Mouse (Mus musculus): ENCODE measurements at regions not wholly inside any gene's neighbourhood (a gene's known extent, or its start where the extent isn't known, plus 50 kb on each side); places are given as distances from the start of the nearest gene placed in this dataset.

- Histone ChIP-seq H3K79me2 (ENCODE audit: control insufficient read depth, insufficient read depth) (no peaks in the 10 kb centered on the region), H3K27me3 (ENCODE audit: control insufficient read depth, insufficient read depth, insufficient read length) (peaks cover under 1% of the 10 kb centered on the region), H3K79me3 (ENCODE audit: low read depth) (no peaks in the 10 kb centered on the region), H3ac (ENCODE audit: control insufficient read depth, insufficient read length, low read depth) (no peak overlapping the region), H3K36me3 (ENCODE audit: control insufficient read depth, insufficient read depth) (no peaks in the 10 kb centered on the region), H3K4me3 (ENCODE audit: insufficient read depth, poor library complexity, severe bottlenecking) (no peak overlapping the region)
- TF ChIP-seq FOSL1 (IDR thresholded peaks at IDR 0.05; ENCODE audit: insufficient read depth, low read length, poor library complexity, severe bottlenecking) (no peak), MYOD1 (IDR thresholded peaks at IDR 0.05; ENCODE audit: control insufficient read depth, insufficient read length, low read depth) (no peak)
Measured at GRCm38 (mm10) chr12:99622238-99622637, 58.9 kb upstream of the Foxn3 start.

- Histone ChIP-seq H3K4me3 (ENCODE audit: insufficient read depth, poor library complexity, severe bottlenecking) (no peak overlapping the region), H3K27me3 (ENCODE audit: control insufficient read depth, insufficient read depth, insufficient read length) (peaks cover 15% of the 10 kb centered on the region), H3K79me2 (ENCODE audit: control insufficient read depth, insufficient read depth) (no peaks in the 10 kb centered on the region), H3K79me3 (ENCODE audit: low read depth) (no peaks in the 10 kb centered on the region), H3K36me3 (ENCODE audit: control insufficient read depth, insufficient read depth) (no peaks in the 10 kb centered on the region), H3ac (ENCODE audit: control insufficient read depth, insufficient read length, low read depth) (no peak overlapping the region)
- TF ChIP-seq MAX (IDR thresholded peaks at IDR 0.05) (no peak), CTCF (IDR thresholded peaks at IDR 0.05; ENCODE audit: control insufficient read depth, insufficient read depth, insufficient read length) (no peak), USF1 (IDR thresholded peaks at IDR 0.05; ENCODE audit: low read depth) (no peak), MYOD1 (IDR thresholded peaks at IDR 0.05; ENCODE audit: control insufficient read depth, insufficient read length, low read depth) (no peak), FOSL1 (IDR thresholded peaks at IDR 0.05; ENCODE audit: insufficient read depth, low read length, poor library complexity, severe bottlenecking) (no peak), MYOG (IDR thresholded peaks at IDR 0.05; ENCODE audit: control insufficient read depth, extremely low read depth, insufficient read length) (no peak), CEBPB (IDR thresholded peaks at IDR 0.05; ENCODE audit: low read depth) (no peak)
Measured at GRCm38 (mm10) chr12:99617241-99617804, 53.9 kb upstream of the Foxn3 start.

DNA sequence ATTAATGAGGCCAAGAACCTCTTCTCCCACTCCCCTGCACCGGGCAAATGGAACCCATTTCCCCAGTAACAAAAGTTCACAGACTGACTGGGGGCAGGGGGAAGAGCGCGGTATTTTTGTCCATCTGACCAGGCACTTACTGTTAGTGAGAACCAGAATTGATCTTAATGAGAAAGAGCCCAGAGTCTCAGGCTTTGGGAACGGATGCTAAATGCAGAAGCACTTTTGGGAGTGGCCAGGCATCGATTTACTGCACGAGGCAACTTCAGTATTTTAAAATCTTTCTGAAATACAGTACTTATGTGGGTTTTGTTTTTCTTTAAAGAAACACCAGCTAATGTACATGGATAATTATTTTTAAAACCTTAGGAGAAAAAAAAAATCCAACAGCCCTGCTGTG lies 51.0 kb upstream of the Foxn3 start:
- no peak for TF ChIP-seq FOSL1 (IDR thresholded peaks at IDR 0.05; ENCODE audit: insufficient read depth, low read length, poor library complexity, severe bottlenecking)
- no peak for TF ChIP-seq CTCF (IDR thresholded peaks at IDR 0.05; ENCODE audit: control insufficient read depth, insufficient read depth, insufficient read length)
- no peak for TF ChIP-seq MYOG (IDR thresholded peaks at IDR 0.05; ENCODE audit: control insufficient read depth, extremely low read depth, insufficient read length)
- no peak for TF ChIP-seq CEBPB (IDR thresholded peaks at IDR 0.05; ENCODE audit: low read depth)
- TF ChIP-seq MYOD1 (IDR thresholded peaks at IDR 0.05; ENCODE audit: control insufficient read depth, insufficient read length, low read depth) = no peak
- no peak for TF ChIP-seq USF1 (IDR thresholded peaks at IDR 0.05; ENCODE audit: low read depth)
- H3ac ChIP-seq (ENCODE audit: control insufficient read depth, insufficient read length, low read depth) = no peak overlapping the region
- H3K27me3 ChIP-seq (ENCODE audit: control insufficient read depth, insufficient read depth, insufficient read length) = peaks cover 21% of the 10 kb centered on the region
- no peaks in the 10 kb centered on the region for H3K36me3 ChIP-seq (ENCODE audit: control insufficient read depth, insufficient read depth)
- no peaks in the 10 kb centered on the region for H3K79me2 ChIP-seq (ENCODE audit: control insufficient read depth, insufficient read depth)
- no peak overlapping the region for H3K4me3 ChIP-seq (ENCODE audit: insufficient read depth, poor library complexity, severe bottlenecking)
- H3K79me3 ChIP-seq (ENCODE audit: low read depth) = no peaks in the 10 kb centered on the region

Measured in C2C12 (cell line).